Mouse (Mus musculus) olfactory bulb, adult 2 months (tissue): ENCODE data around the gene Ebp. TPM values are rescaled to one million over a fixed set of nuclear protein-coding genes. Genes with fewer than 3 reads are reported as not detected.

Experiments used
- H3K27ac ChIP-seq: fragments of 200-500 bp; 2 replicates; pipeline ENCODE4 v1.5.1; 2012; ENCODE audit warnings: low read depth, low read length; ENCODE audit not compliant: insufficient read depth
- H3K4me1 ChIP-seq: fragments of 200-500 bp; 2 replicates; pipeline ENCODE4 v1.6.1; 2012; ENCODE audit warnings: low read length; ENCODE audit not compliant: control insufficient read depth, insufficient read depth
- H3K4me3 ChIP-seq: fragments of 200-500 bp; 2 replicates; pipeline ENCODE4 v1.5.1; 2012; ENCODE audit warnings: mild to moderate bottlenecking, low read depth, low read length, moderate library complexity; ENCODE audit not compliant: insufficient read depth
- CTCF ChIP-seq: fragments of 200-500 bp; IDR thresholded peaks from 2 replicates; pipeline ENCODE4 v1.5.1; 2012; ENCODE audit warnings: low read depth, mild to moderate bottlenecking, low read length, moderate library complexity; ENCODE audit not compliant: insufficient read depth
- POLR2A ChIP-seq: fragments of 200-500 bp; IDR thresholded peaks from 2 replicates; pipeline ENCODE4 v1.6.1; 2012; ENCODE audit warnings: mild to moderate bottlenecking, low read depth, low read length, moderate library complexity; ENCODE audit not compliant: insufficient read depth
- WGBS: fragments of 180-500 bp; shearing (Covaris S2); methylation state at CpG from one replicate; pipeline ENCODE4 v1.1.7; 2018; 5-methylcytosine and 5-hydroxymethylcytosine counted together
- polyA plus RNA-seq: library from polyadenylated mRNA; stranded (reverse); fragments of >200 nt; gene quantifications from 2 replicates; pipeline ENCODE4 v1.2.4, GENCODE M21; 2012; ENCODE audit warnings: low replicate concordance; ENCODE audit not compliant: missing spikeins, insufficient read depth, insufficient read length

Gene Ebp
- polyA plus RNA-seq, 1 experiment = not detected

DNA sequence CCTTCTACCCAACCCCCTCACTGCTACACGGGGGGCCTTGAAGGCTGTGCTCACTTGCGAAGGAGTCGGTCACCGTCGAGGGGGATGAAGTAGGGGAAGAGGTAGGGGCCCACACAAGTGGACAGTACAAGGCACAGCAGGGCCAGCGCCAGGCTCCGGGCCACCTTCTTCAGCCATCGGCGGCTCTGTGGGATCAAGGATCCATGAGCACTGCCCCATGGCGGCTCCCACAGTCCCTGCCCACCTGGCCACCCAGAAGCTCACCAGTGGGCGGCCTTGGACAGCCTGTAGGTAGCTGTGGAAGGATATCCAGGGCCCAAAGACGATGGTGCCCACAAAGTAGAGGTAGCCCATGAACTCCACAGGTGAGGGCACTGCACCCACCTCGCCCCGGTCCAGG, 9.8 kb upstream of the Ebp start:
- TF ChIP-seq CTCF (no peak), POLR2A (no peak)
- H3K27ac ChIP-seq = no peak overlapping the region
- H3K4me1 ChIP-seq = peaks cover 14% of the 10 kb centered on the region; the same call in 1 of the 2 replicates
- H3K4me3 ChIP-seq = no peak overlapping the region
- 88% methylated on average over 14 of the region's 14 CpGs for WGBS

DNA sequence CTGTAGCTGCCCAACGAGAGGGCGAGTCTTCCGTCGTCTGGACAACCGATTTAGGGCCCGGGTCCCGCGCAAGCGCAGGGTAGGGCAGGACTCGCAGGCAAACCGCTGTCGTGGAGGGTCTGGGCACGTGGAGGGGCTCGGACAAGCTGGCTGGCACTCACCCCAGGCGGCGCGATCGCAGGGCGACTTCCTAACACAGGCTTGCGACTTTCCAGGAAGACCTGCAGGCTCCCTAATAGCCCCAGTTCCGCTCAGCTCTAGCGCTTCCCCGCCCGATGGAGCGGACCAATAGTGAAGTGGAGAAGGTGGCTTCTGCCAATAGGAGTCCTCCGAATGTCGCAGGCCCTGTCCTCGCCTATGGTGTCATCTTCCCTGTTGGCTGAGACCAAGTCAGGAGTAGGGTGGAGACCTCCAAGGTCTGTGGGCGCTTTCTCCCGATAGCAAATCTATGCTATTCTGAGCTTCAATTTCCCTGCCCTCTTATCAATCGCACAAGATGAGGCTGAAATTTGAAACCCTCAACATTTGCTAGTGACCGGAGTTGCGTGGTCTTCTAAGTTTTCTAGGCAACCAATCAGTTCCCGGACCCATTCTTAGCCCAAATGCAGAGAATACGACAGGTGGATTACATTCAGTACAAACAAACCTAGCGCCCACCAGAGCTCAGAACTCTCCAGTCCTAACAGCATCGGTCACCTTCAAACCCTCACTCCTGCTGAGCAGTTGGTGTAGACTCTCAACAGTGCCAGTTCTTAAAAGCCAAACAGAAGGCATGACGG, 483 bp downstream of the Ebp start:
- H3K4me1 ChIP-seq = no peaks in the 10 kb centered on the region
- TF ChIP-seq CTCF = no peak
- 0 out of 2 replicates have a peak, but pooled peaks have one; percentile 15 for TF ChIP-seq POLR2A
- WGBS = 12% methylated on average over 38 of the region's 38 CpGs
- H3K4me3 ChIP-seq = peak overlapping the region; percentile 53
- peak overlapping the region; percentile 79; the same call in 1 of the 2 replicates for H3K27ac ChIP-seq

- Histone ChIP-seq H3K4me1 (no peaks in the 10 kb centered on the region), H3K27ac (no peak overlapping the region), H3K4me3 (peak overlapping the region; percentile 53)
- TF ChIP-seq POLR2A (no peak), CTCF (no peak)
- WGBS = 11% methylated on average over 13 of the region's 13 CpGs
Measured at GRCm38 (mm10) chrX:8192126-8192639, 1.1 kb downstream of the Ebp start.

DNA sequence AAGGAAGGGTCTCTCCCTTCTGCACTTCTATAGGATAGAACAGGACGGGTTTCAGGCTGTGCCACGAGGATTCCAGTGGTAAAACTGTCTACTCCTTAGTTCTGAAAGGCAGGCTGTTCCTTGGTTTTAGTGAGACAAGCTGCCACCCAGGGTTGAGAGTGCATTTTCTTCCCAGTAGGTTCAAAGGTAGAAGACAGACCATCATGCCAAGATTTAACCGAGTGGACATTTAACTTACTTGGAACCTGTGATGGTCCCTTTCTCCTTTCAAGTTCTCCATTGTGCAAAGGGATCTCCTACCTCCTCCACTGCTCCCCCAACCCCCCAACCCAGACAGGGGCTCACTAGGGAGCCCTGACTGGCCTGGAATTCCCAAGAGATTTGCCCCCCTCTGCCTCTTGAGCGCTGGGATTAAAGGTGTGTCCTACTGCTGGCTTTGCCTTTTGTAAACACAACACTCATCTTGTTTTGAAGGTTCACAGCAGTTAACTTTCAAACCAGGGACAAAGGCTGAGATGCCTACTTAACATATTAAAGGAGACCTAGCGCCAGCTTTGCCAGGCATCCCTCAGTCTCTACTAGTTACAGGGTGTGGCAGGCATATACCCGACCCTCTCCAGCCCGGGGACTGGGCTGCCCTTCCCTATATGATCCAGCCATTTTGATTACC, 10.3 kb downstream of the Ebp start:
- Histone ChIP-seq H3K4me3 (no peak overlapping the region), H3K4me1 (no peaks in the 10 kb centered on the region), H3K27ac (no peak overlapping the region)
- no peak for TF ChIP-seq POLR2A
- TF ChIP-seq CTCF = no peak
- WGBS = 26% methylated on average over 7 of the region's 7 CpGs

DNA sequence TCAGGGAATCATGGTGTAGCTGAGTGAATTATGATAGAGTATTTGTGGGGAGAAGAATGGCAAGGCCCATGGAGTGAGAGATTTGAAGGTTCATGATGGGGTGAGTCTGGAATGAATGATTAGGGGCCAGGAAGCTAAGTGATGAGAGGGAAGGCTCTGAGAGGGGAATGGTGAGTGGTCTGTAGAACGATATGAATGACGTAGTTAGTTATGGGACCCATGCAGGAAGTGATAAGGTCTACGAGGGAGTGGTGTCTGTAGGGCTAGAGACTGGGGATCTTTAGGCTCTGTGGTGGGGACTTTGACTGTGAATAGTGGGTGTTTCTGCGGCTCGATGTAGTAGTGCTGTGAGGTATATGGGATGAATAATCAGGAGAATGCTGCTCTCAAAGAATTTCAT, 13.7 kb downstream of the Ebp start:
- 92% methylated on average over 5 of the region's 5 CpGs for WGBS
- Histone ChIP-seq H3K4me3 (no peak overlapping the region), H3K27ac (no peak overlapping the region), H3K4me1 (no peaks in the 10 kb centered on the region)
- no peak for TF ChIP-seq POLR2A
- TF ChIP-seq CTCF = no peak

- no peak for TF ChIP-seq POLR2A
- no peak for TF ChIP-seq CTCF
- Histone ChIP-seq H3K27ac (no peak overlapping the region), H3K4me1 (no peaks in the 10 kb centered on the region), H3K4me3 (no peak overlapping the region)
- 97% methylated on average over 2 of the region's 2 CpGs for WGBS
Measured at GRCm38 (mm10) chrX:8178871-8179270, 14.4 kb downstream of the Ebp start.

DNA sequence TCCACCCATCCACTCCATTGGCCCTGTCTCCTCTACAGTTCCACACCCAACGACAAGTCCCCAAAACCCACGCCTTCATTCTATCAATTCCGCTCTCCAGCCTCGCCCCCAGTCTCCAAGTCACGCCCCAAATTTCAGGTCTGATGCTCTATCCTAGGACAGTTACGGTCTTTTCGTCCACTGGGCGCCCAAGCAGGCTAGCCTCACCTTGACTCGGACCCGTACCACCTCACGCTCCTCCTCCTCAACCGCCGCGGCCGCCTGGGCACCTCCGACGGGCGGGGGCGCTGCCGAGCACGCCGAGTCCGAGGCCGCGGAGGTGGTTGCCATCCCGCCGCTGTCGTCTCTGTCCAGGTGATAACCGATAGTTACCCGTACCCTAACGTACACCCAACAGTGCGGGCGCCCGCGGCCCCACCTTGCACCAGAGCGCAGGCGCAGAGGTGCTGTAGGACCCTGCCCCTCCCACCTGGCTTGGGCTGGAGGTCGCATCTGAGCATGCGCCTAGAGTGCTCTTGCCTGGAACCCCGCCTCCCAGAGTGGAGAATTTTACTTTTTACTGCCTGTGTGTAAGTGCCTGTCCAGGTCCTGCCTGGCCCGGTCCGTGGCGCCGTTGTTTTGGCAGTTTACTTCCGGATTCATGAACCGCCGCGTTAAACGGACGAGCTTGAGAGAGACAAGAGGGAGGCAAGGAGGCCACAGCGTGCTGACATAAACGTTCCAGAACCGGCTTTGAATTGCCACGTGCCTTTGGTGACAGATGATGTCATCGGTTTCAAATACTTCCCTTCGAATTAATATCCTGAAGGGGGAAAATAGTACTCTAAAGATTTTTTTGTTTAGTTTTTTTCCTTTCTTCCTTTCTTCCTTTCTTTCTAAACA, 17.6 kb downstream of the Ebp start, which contains the start of gene Tbc1d25:
TSS of gene Tbc1d25 (minus strand) at position 678 of the 882 bp plus-strand sequence.
- 0 out of 2 replicates have a peak, but pooled peaks have one; percentile 39 for TF ChIP-seq POLR2A
- TF ChIP-seq CTCF = peak; percentile 21; the same call in 1 of the 2 replicates
- 13% methylated on average over 56 of the region's 56 CpGs for WGBS
- peak within 1 kb of the TSS; percentile 91 for H3K4me3 ChIP-seq
- H3K27ac ChIP-seq = no peak within 1 kb of the TSS
- H3K4me1 ChIP-seq = no peaks in the 10 kb centered on the region

DNA sequence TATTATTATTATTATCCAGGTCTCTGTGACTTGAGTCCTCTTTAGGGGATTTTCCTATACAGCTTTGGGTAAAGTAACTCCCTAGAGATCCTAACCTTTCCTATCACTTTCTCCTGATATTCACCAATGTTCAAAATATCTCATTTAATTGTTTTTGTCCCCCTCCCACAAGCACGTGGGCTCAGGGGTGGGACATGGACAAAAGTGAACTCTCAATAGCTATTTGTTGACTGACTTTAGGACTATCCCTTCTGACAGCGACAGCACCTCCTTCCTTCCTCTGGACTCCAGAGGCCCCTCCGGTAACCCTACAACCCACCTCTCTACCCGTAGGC, 18.2 kb downstream of the Ebp start:
- peak overlapping the region; percentile 91 for H3K4me3 ChIP-seq
- no peak for TF ChIP-seq POLR2A
- TF ChIP-seq CTCF = no peak
- H3K27ac ChIP-seq = no peak overlapping the region
- WGBS = 15% methylated on average over 4 of the region's 4 CpGs
- no peaks in the 10 kb centered on the region for H3K4me1 ChIP-seq
